Mouse (Mus musculus): ENCODE results near the gene Rhpn2.

GRCm38 (mm10) chr7:35342498-35342897 is 8.5 kb downstream of the Rhpn2 start:
- no peak for TF ChIP-seq POLR2A (IDR thresholded peaks at IDR 0.05; ENCODE audit: insufficient read depth, low read length)
- no peak for TF ChIP-seq EP300 (IDR thresholded peaks at IDR 0.05; ENCODE audit: insufficient read depth, low read depth, low read length)
- TF ChIP-seq CTCF (IDR thresholded peaks at IDR 0.05; ENCODE audit: low read depth, low read length), result no peak
